Mouse (Mus musculus) heart, adult 9 months (tissue): ENCODE measurements at regions not wholly inside any gene's neighbourhood (a gene's known extent, or its start where the extent isn't known, plus 50 kb on each side); places are given as distances from the start of the nearest gene placed in this dataset.
"Not testable (repeated sequence)": the region's sequence is repeated elsewhere in the genome, so short reads cannot be mapped to it uniquely, and the experiment has no call there.

Experiments
- DNase-seq, 2 experiments: peaks; one replicate each; pipeline ENCODE4 v3.0.0; 2022; ENCODE audit warnings: low spot score in 2 of 2

DNA sequence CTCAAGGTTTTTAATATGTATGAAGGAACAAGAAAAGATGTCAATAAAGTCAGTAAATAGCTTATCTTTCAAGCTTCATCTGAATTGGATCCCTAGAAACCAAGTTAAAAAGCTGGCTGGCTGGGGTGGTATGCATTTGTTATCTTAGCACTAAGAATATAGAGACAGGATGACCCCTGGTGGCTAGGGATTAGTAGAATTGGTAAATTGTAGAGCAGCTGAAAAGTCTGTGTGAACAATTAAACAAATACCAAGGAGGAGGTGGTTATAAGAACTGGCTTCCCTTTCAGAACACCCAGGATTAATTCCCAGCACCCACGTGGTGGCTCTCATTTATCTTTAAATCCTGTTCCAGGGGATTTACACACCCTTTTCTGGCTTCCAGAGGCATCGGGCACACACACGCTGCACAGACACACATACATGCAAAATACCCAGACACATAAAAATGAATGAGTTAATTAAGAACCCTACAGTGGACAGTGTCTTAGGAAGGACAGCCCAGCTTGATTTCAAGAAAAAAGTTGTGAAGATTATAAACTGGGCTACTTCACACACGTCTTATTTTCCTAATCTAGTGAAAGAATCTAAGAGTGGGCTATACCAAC is 170.5 kb downstream of the Pdzph1 start:
- DNase-seq, result no peak

DNA sequence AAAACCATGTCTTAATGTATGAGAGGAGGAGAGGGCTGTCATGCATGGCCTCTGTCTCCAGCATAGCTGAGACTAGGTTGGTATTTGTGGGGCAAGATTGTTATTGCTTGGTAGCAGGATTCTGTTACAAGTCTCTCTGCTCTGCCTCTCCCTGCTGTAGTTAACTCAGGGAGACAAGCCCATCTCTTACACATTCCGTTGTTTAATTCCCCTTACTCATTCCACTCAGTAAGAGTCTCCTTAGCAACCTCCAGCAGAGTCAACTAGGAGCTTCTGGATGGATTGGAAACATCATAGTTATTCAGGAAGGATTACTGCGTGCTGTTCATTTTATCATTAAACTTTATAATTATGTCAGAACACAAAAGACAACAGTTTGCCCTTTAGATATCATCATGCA is 171.8 kb downstream of the Pdzph1 start:
- DNase-seq, result no peak

DNA sequence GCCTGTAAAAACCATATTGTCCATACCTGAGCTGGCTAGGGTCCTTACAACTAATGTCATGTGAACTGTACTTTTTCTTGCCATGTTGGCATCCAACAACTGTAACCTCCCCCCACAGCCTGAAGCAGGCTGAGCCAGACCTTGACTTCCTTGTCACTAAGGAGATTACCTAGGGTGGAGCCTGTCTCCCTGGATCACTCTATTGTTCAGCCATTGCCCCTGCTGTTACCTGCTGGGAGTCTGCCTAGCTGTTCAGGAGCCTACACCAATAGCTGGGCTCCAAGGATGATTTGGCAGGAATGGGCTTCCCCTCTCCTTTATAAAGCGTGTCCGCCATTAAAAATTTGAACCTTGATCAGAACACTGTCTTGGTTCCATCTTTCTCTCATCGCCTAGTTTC is 215.7 kb downstream of the Pdzph1 start:
- DNase-seq, result not testable (repeated sequence)

DNA sequence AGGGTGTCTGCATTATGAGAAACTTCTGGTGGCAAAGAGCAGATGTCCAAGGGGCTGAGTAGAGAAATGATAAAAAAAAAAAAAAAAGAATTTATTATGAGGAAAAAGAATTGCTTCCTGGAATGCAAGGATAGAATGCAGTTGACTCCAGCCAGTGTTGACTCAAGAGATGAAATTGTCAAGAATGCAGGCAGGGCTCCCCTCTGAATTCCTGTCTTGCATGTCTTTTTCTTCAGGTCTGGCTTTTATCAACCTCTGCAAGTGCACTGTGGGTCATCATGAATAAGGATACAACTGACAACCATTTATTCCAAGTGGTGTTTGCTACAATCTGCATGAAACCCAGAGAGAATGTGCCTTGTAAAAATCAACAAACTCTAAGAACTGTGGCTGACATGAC is 217.6 kb downstream of the Pdzph1 start:
- no peak for DNase-seq

DNA sequence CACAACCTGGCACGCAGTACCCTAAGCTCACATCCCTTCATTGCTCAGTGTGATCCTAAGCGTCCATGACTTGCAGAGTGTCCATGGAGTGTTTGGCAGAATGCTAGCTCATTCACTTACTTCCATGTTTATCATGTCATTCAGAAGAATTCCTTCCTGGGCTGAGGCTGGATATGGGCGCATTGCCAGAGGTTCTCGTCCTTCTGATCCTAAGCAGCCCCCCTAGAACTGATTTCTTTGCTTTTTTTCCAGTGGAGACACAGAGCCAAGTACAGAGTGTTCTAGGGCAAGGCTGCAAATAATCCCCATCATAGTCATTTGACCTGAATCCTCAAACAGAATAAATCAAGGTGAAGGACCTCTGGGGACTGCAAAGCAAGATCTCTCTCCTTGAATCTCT is 226.0 kb downstream of the Pdzph1 start:
- DNase-seq, result peak in 1 of 2 experiments; percentile 3

DNA sequence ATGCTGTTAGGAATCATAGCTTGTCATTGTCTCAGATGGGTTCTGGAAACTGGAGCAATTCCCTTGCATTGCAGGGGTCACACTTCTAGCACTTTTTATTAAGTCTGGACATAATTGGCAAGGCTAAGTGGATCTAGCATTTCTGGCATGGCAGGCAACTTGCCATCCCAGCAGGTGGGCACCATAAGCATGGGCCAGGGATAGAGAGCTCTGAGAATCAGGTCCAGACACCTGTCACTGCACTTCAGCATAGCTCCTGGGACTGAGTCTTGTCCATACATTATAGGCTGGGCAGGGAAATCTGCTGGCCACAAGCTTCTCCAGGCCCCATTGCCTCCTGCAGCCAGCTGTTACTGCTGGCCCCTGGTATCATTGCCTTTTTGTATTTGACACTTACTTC is 242.2 kb downstream of the Pdzph1 start:
- no peak for DNase-seq

DNA sequence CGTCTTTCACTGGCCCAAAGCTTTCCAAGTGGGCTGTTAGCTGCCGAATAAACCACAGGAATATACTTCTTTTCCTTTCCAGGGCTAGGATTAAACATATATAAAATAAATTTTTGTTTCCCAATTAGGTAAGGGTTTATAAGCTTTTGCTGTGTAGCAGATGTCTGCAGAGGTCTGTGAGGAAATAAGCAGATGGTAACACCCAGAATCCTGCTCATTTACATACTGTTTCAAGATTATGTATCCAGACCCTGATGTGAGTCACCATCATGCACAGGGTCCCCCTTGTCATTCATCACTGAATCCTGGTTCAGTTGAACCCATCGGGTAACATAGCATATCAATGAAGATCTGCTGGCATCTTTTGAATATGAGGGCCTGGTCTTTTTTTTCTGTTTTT is 242.9 kb downstream of the Pdzph1 start:
- DNase-seq, result no peak

DNA sequence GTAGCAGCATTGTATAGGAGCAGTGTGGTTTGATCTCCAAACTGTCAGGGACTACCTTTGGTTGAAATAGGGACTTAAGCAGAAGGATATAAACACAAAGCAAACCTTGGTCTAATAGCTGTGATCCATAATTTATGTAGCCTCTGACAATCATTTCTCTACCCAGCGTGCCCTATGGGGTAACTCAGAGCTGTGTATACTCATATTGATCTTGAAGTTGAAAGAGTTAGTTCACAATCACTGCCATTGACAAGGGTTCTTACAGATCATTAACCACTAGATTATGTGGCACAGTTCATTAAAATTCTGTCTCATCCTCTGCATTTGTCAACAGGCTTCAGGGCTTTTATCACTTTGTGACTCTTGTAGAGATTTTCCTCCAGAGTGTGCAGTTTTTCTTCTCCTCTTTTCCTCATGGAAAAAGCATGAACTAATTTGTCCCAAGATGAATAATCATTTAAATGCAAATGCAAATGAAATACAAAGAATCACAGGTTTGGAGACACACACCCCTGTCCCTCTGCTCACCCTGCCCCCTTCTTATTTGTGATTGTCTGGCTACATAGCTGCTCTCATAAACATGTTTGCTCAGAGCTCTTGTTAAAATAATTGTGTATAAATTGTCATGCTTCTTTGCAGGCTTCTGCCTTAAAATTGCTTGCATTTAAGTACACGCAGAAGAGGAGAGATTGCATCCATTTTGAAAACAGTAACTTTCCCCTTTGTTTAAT is 280.3 kb downstream of the Pdzph1 start:
- DNase-seq, result no peak

DNA sequence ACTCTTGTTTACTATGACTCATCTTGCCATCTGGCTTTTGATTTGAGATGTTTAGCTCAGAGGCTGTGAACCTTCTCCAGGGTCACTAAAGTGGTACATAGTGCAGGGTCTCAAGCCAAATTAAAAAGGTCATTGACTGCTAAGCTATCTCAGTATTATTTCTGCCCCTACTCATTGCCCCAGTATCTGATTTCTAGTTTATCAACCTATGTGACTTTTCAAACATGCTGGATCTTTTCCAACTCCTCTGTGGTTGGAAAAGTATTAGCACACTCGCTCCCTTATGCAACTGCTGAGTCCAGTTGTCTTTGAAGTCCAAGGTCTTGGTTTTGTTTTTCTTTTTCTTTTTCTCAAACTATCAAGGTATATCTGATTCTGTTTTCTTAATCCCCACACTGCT is 301.0 kb downstream of the Pdzph1 start:
- no peak for DNase-seq

DNA sequence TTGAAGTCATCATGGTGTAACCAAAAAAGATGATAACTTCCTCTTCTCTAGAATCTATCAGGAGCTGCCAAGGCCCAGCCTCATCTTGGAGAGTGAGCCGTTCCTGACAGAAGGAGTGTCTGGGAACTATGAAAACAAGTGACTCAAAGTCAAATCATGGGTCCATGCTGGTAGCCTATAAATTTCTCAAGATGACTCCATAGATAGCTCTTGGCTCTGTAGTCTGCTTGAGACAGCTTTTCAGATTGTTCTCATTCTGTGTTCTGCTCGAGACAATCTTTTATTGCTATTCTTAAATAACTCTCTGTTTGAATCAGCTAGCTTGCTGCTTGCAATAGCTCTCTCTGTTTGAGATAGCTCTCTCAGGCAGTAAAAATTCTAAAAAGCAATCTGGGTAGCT is 318.9 kb downstream of the Pdzph1 start:
- DNase-seq, result no peak

DNA sequence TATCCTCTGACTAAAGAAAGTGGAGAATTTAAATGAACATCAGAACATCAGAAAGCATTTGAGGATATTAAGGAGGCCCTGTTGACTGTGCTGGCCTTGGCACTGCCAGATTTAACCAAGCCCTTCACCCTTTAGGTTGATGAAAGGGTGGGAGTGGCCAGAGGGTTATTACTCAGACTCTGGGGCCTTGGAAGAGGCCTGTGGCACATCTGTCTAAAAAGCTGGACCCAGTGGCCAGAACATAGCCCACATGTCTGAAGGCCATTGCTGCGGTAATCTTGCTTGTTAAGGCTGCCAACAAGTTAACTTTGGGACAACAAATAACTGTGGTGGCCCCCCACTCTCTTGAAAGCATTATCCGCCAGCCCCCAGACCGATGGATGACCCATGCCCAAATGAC is 323.1 kb downstream of the Pdzph1 start:
- no peak for DNase-seq

DNA sequence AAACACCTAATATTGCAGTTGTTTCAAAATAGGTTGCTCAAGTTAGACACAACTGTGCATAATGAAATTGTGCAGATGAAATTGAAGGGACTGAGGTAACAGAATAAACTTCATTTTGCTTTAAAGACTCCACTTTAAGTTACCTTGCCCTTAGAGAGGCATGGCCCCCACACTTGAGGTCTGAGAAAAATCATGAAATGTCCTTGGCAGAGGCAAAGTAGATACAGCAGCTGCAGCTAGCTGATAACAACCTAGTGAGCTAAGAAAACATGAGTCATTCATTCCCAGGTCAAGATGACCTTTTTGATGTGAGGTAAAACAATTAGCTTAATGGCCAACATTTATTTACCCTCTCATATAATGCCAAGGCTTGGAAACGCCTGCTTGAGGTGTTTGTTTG is 347.4 kb downstream of the Pdzph1 start:
- DNase-seq, result no peak

DNA sequence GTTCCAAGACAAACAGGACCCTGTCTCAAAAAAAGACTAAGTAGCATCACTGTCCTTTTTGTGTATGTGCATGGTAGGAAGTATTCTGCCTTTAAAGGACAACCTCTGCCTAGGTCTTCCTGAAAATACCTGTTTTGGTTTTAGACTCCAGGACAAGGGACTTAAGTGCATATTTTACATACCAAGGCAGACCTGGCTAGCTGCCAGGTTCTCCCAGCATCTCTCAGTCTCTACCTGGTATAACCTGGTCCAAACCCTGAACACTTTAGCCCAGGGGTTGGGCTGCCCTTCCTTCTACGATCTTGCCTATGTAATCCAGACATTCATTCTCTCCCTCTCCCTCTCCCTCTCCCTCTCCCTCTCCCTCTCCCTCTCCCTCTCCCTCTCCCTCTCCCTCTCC is 348.9 kb downstream of the Pdzph1 start:
- DNase-seq, result no peak

DNA sequence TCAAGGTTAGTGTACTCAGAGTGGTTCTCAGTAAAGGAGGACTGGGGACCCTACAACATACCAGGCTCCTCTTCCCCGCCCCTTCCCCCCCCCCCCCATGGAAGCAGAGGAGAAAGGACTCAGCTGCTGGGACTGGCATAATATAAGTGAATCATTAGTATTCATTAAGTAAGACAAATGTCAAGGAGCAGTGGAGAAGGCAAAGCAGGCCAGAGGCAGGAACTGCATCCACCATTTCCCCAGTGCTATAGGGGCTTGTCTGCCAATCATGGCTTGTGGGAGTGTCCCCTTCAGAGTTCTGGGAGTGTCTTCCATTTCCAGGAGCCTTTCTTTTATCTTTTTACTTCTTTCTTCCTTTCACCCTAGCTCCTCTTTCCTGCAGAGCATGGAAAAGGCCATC is 392.3 kb downstream of the Pdzph1 start:
- DNase-seq, result no peak

DNA sequence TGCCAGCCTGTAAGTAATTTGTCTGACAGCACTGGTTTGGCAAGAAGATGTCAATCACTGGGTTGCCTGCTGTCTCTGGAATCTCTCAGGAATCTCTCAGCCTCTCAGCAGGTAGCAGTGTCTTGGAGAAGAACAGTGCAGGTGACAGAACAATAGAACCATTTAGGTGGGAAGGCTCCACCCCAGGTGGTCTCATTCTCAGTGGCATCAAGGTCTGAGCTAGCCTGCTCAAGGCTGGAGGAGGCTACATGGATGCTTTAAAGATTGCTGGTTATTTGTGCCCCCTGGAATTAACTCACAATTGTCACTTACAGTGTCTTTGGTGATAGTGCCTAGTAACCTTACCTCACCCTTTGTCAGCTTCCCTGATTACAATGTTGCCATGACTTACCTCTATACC is 394.5 kb downstream of the Pdzph1 start:
- no peak for DNase-seq

DNA sequence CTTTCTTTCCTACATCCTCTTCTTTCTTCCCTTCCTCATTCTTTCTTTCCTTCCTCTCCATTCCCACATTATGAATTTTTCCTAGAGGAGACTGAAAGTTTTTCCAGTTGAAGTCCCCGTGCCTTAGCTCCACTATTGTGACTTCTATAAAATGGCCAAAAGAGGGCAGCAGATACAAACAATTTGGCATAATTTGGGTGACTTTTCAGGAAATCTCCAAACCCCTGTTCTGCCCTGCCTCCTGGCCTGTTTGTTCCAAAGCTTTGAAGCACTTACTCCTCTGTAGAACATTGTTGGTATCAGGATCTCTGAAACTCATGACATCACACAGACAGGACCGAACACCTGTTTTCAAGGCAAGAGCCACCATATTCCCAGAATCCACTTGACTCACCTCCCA is 403.2 kb downstream of the Pdzph1 start:
- no peak for DNase-seq

DNA sequence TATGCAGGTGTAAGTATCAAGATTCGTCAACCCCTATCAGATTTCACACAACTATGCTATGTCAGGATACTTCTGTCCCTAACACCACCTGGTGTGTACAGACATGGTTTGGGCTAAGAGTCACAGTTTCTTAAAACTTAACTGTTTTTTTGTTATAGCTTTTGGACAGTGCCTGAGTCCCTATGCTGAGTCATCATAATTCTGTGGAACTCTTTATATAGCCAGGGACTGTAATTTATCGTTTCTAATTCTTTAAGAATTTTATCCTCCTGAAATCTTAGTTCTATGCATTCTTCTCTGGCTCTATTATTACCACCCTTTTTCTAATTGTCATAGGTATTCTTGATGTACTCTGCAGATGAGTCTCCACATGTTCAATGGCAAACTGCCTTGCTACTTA is 418.3 kb downstream of the Pdzph1 start:
- DNase-seq, result no peak
